ENCODE assay signal across 23 mouse cellular contexts in the genomic region with DNA sequence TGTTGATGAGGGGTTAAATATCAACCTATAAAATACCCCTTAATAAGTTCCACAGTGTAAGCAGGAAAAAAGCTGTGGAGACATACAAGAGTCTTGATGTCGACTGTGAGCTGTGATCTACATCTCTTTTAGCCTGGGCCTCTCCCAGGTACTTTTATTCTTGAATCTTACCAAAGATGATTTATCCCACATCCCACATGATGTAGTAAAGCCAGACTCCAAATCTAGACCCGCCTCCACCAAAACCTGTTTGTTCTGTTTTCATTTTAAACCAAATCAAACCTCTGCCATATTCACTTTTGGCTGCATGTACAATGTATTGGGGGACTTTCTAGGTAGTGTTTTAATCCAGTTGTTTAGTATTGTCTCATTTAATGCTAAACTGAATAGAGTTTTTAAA.
DNase-seq lines count a peak whose midpoint lies in the region; ATAC-seq lines count a peak whose summit lies in the region.
"Had no signal": no experiment of that assay in that cellular context is flagged by ENCODE, and none has a peak within 500 bp of the region (broad histone marks: within the 10 kb centered on the region; RNA-seq: fewer than 3 reads in every experiment).

No protein-coding gene starts in this region.

- H3K4me3 ChIP-seq in midbrain, embryonic 11.5 days (ENCODE audit: low read depth, low read length) = no peak overlapping the region
- no peak overlapping the region for H3K4me3 ChIP-seq in midbrain, embryonic 10.5 days
- H3K4me3 ChIP-seq: embryonic facial prominence, embryonic 13.5 days; embryonic facial prominence, embryonic 15.5 days; erythroblast, embryonic 14.5 days; forebrain, embryonic 10.5 days; forebrain, embryonic 12.5 days had no signal

- 91% methylated on average over 2 of the region's 2 CpGs for WGBS in midbrain, embryonic 11.5 days
- 90% methylated on average over 2 of the region's 2 CpGs for WGBS in midbrain, embryonic 10.5 days

- no peak overlapping the region for H3K9ac ChIP-seq in midbrain, embryonic 11.5 days (ENCODE audit: low read length)
- H3K9ac ChIP-seq: embryonic facial prominence, embryonic 13.5 days; embryonic facial prominence, embryonic 15.5 days; forebrain, embryonic 12.5 days had no signal

- H3K9me3 ChIP-seq in midbrain, embryonic 11.5 days (ENCODE audit: control insufficient read depth, low read length) = no peaks in the 10 kb centered on the region
- H3K9me3 ChIP-seq in midbrain, embryonic 10.5 days (replicated peaks) = no peaks in the 10 kb centered on the region
- H3K9me3 ChIP-seq: embryonic facial prominence, embryonic 13.5 days; embryonic facial prominence, embryonic 15.5 days; forebrain, embryonic 10.5 days; forebrain, embryonic 12.5 days had no signal

- H3K4me2 ChIP-seq in midbrain, embryonic 11.5 days = no peak overlapping the region
- H3K4me2 ChIP-seq: embryonic facial prominence, embryonic 13.5 days; embryonic facial prominence, embryonic 15.5 days; forebrain, embryonic 12.5 days had no signal

- no peak overlapping the region for H3K27ac ChIP-seq in midbrain, embryonic 11.5 days (ENCODE audit: low read depth, low read length)
- H3K27ac ChIP-seq in midbrain, embryonic 10.5 days (replicated peaks) = no peak overlapping the region
- H3K27ac ChIP-seq: embryonic facial prominence, embryonic 13.5 days; embryonic facial prominence, embryonic 15.5 days; forebrain, embryonic 10.5 days; forebrain, embryonic 12.5 days had no signal

- no peaks in the 10 kb centered on the region for H3K36me3 ChIP-seq in midbrain, embryonic 11.5 days (ENCODE audit: control insufficient read depth, insufficient read depth, low read length)
- H3K36me3 ChIP-seq in midbrain, embryonic 10.5 days = no peaks in the 10 kb centered on the region; the same call in 1 of the 2 replicates
- H3K36me3 ChIP-seq: embryonic facial prominence, embryonic 13.5 days; embryonic facial prominence, embryonic 15.5 days; forebrain, embryonic 10.5 days; forebrain, embryonic 12.5 days had no signal

- peak; percentile 6 to 34 for DNase-seq in frontal cortex, adult 2 months (ENCODE audit: extremely low spot score in 1 of 2, low spot score in 1 of 2)
- DNase-seq in frontal cortex, postnatal 10 days (ENCODE audit: low spot score in 2 of 2) = no peak
- peak; percentile 41 for DNase-seq in midbrain, embryonic 11.5 days (ENCODE audit: low spot score, missing footprints)
- no peak for DNase-seq in midbrain, embryonic 10.5 days (ENCODE audit: low spot score)
- DNase-seq in brain, adult 2 months (ENCODE audit: low read depth, low spot score) = peak; percentile 48
- DNase-seq in telencephalon, adult 2 months (ENCODE audit: low read depth, low spot score) = peak; percentile 38
- DNase-seq in thymus, postnatal 25 days = no peak
- DNase-seq: adrenal gland, adult 2 months; adrenal gland, postnatal 10 days; adrenal gland, postnatal 25 days; cerebellum, adult 11-12 months; cerebellum, adult 2 months; cerebellum, adult 9-10 months; cerebellum, postnatal 10 days; cerebellum, postnatal 25 days; embryo, embryonic 11 days had no signal

- H3K27me3 ChIP-seq in midbrain, embryonic 11.5 days (ENCODE audit: control insufficient read depth, insufficient read depth, low read length) = no peaks in the 10 kb centered on the region
- no peaks in the 10 kb centered on the region for H3K27me3 ChIP-seq in midbrain, embryonic 10.5 days (ENCODE audit: low read depth, poor library complexity, severe bottlenecking)
- H3K27me3 ChIP-seq: embryonic facial prominence, embryonic 13.5 days; embryonic facial prominence, embryonic 15.5 days; forebrain, embryonic 12.5 days had no signal

- no peak for ATAC-seq in midbrain, embryonic 11.5 days (ENCODE audit: low FRiP score)
- ATAC-seq: forebrain, embryonic 14.5 days; forebrain, embryonic 16.5 days had no signal

- H3K4me1 ChIP-seq in midbrain, embryonic 11.5 days (ENCODE audit: control insufficient read depth, insufficient read depth, low read length) = no peaks in the 10 kb centered on the region
- H3K4me1 ChIP-seq in midbrain, embryonic 10.5 days = no peaks in the 10 kb centered on the region
- H3K4me1 ChIP-seq: embryonic facial prominence, embryonic 15.5 days; forebrain, embryonic 12.5 days had no signal

Comparison
In these comparisons a context has a peak if more than half of its experiments do, and no peak if none do; other contexts are left out.
1. DNase-seq: peak in frontal cortex, adult 2 months (2 of 2), midbrain, embryonic 11.5 days (single experiment), brain, adult 2 months (single experiment) and telencephalon, adult 2 months (single experiment); none in frontal cortex, postnatal 10 days (0 of 2), midbrain, embryonic 10.5 days (single experiment) and thymus, postnatal 25 days (single experiment).